Comparison of ENCODE assay signal across 8 mouse cellular contexts in genomic region chr1:165702221-165703031, GRCm38 (mm10). TPM values are rescaled to one million over a fixed set of nuclear protein-coding genes. Genes with fewer than 3 reads are reported as not detected.
DNase-seq lines count a peak whose midpoint lies in the region; ATAC-seq and TF ChIP-seq lines count a peak whose summit lies in the region.

No protein-coding gene starts in this region.

- peak; percentile 42; the same call in 1 of the 2 replicates for ATAC-seq in intestine, embryonic 15.5 days

- TF ChIP-seq CTCF in kidney, adult 2 months (conservative IDR thresholded peaks at IDR 0.05; ENCODE audit: insufficient read depth, insufficient read length, low read depth, low read length), result no peak

- no peak for TF ChIP-seq POLR2A in kidney, adult 2 months (IDR thresholded peaks at IDR 0.05; ENCODE audit: low read depth, low read length)

- H3K27me3 ChIP-seq in kidney, adult 2 months (replicated peaks; ENCODE audit: control insufficient read depth, insufficient read depth, low read length), result no peaks in the 10 kb centered on the region
- H3K27me3 ChIP-seq in intestine, embryonic 15.5 days (replicated peaks), result no peaks in the 10 kb centered on the region

- H3K4me3 ChIP-seq in kidney, adult 2 months (ENCODE audit: insufficient read depth, low read depth, low read length), result no peak overlapping the region
- H3K4me3 ChIP-seq in intestine, embryonic 15.5 days (replicated peaks), result no peak overlapping the region

- 25% methylated on average over 19 of the region's 19 CpGs for WGBS in kidney, adult 2 months
- 19% methylated on average over 19 of the region's 19 CpGs for WGBS in intestine, embryonic 15.5 days

- H3K27ac ChIP-seq in kidney, adult 2 months (ENCODE audit: insufficient read depth, low read depth, low read length), result peak overlapping the region; percentile 0; the same call in 1 of the 2 replicates
- H3K27ac ChIP-seq in intestine, embryonic 15.5 days, result 0 out of 2 replicates have a peak overlapping the region, but pooled peaks have one; percentile 22

- no peaks in the 10 kb centered on the region for H3K9me3 ChIP-seq in intestine, embryonic 15.5 days

- DNase-seq in kidney, adult 2 months, result no peak
- no peak for DNase-seq in kidney, postnatal 10 days
- peak; percentile 35 for DNase-seq in R1 (ENCODE audit: low read depth, low spot score)
- DNase-seq in forelimb bud, embryonic 11.5 days (ENCODE audit: low read depth, low spot score), result peak; percentile 75
- peak; percentile 64 for DNase-seq in neural tube, embryonic 10.5 days (ENCODE audit: extremely low spot score, low spot score)
- DNase-seq in cerebellum, postnatal 36 days, result no peak
- DNase-seq in spleen, adult 18-20 months, result no peak

- peaks cover 8% of the 10 kb centered on the region; the same call in 1 of the 2 replicates for H3K4me1 ChIP-seq in kidney, adult 2 months (ENCODE audit: control insufficient read depth, insufficient read depth, low read length)
- H3K4me1 ChIP-seq in intestine, embryonic 15.5 days (replicated peaks), result peaks cover 45% of the 10 kb centered on the region

- H3K4me2 ChIP-seq in intestine, embryonic 15.5 days (replicated peaks), result peak overlapping the region; percentile 52

- peak overlapping the region; percentile 4; the same call in 1 of the 2 replicates for H3K9ac ChIP-seq in intestine, embryonic 15.5 days

- no peaks in the 10 kb centered on the region for H3K36me3 ChIP-seq in kidney, adult 2 months (ENCODE audit: control insufficient read depth, insufficient read depth, low read length)
- no peaks in the 10 kb centered on the region for H3K36me3 ChIP-seq in intestine, embryonic 15.5 days

RNA-seq across cellular contexts. Expression of gene Rcsd1, which starts 7.1 kb away (rescaled TPM):
- polyA plus RNA-seq in kidney, adult 2 months (2012; rRNA removed), result 11.7 and 15.6 TPM in 2 replicates
- 32.7 and 33.8 TPM in 2 replicates for polyA plus RNA-seq in intestine, embryonic 15.5 days (2015; fragmentation: Nextera tagmentation; extraction: Ambion mirVana)

Comparison
In these comparisons a context has a peak if more than half of its experiments do, and no peak if none do; other contexts are left out.
1. DNase-seq: peak in R1 (single experiment), forelimb bud, embryonic 11.5 days (single experiment) and neural tube, embryonic 10.5 days (single experiment); none in kidney, adult 2 months (single experiment), kidney, postnatal 10 days (single experiment), cerebellum, postnatal 36 days (0 of 2) and spleen, adult 18-20 months (0 of 2).